Mouse (Mus musculus): ENCODE results near the gene Fgf3. TPM values are rescaled to one million over a fixed set of nuclear protein-coding genes. Genes with fewer than 3 reads are reported as not detected.

The Fgf3 gene
- polyA plus RNA-seq, 1 experiment from 2014 or later = 2.9 TPM

DNA sequence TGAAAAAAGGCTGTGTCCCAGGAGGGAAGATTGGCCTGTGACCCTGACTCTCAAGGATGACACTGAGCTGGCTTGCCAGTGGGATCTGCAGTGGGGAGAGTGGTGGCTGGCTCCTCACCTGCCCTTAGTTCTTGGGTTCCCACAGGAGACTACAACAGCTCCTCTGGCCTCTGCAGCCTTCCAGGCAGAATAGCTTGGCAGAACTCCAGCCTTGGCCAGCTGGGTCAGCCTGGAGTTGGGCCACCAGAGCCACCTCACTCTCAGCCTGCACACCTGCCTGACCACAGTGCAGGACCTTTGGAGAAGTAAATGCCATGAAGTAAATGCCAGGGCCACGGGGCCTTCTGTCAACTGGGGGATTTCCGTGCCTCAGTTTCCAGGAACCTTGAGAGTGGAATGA, 13.9 kb upstream of the Fgf3 start:
- Histone ChIP-seq H3K36me3 (no peaks in the 10 kb centered on the region), H3K27me3 (ENCODE audit: low read depth, poor library complexity, severe bottlenecking) (peaks cover 55% of the 10 kb centered on the region), H3K9me3 (replicated peaks) (0 out of 2 replicates have a peak, but pooled peaks cover 3% of the 10 kb centered on the region), H3K27ac (replicated peaks) (peak overlapping the region; percentile 63), H3K4me1 (peaks cover 35% of the 10 kb centered on the region), H3K4me3 (no peak overlapping the region)
- WGBS = 97% methylated on average over 2 of the region's 2 CpGs
- DNase-seq (ENCODE audit: low spot score) = no peak

DNA sequence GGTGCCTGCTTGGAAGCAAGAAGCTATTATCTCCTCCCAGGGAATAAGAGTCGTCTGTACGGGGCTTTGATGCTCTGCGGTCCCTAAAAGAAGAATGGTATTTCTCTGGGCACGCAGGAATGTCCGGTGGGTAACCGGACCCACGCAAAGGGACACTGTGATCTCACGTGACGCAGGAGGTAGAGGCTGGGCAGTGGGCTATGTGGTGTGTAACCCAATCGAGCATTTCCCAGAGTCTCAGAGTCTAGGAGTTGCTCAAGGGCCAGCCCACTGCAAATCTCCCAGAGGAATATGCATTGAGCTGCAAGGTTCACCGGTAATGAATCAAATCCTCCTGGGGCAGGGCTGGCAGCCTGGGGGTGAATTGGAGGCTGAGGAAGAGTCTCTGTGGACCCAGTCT, 9.5 kb upstream of the Fgf3 start:
- Histone ChIP-seq H3K9me3 (replicated peaks) (no peaks in the 10 kb centered on the region), H3K4me3 (no peak overlapping the region), H3K4me1 (peaks cover 31% of the 10 kb centered on the region), H3K27ac (replicated peaks) (no peak overlapping the region; the same call in 1 of the 2 replicates), H3K36me3 (no peaks in the 10 kb centered on the region), H3K27me3 (ENCODE audit: low read depth, poor library complexity, severe bottlenecking) (peaks cover 89% of the 10 kb centered on the region)
- 57% methylated on average over 11 of the region's 11 CpGs for WGBS
- no peak for DNase-seq (ENCODE audit: low spot score)

DNA sequence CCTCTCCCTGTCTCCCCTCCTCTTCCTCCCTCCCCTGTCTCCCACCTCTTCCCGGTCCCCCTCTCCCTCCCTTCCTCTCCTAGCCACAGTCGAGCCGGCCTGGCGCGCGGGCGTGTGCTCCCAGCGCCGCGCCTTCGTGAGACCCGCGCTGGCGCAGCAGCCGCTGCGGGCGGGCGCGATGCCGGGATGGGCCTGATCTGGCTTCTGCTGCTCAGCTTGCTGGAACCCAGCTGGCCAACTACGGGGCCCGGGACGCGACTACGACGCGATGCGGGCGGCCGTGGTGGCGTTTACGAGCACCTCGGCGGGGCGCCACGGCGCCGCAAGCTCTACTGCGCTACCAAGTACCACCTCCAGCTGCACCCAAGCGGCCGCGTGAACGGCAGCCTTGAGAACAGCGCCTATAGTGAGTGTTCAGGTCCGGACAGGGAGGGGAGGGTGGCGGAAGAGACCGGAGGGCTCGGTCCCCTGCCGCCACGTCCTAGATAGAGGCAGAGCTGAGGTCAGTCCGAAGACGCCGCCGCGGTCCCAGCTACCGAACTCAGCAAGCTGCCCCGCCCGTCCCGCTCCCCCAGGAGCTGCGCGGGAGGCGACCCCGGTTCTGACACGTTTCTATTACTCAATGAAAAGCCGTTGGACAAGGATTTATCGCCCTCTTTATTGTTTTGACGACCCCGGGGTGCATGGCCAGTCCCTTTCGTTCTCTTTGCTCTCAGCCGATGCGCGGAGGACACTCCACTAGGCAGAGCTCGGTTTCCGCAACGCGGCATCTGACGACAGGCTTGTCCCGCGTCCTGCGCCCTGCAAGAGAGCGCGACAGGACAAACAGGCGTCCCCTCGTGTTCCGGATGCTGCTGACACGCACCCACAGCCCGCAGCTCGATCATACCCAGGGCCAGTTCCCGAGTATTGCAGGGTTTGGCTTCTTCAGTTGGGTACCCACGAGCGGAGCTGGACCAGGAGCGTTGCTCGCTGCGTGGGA, 930 bp downstream of the Fgf3 start:
- peaks cover 25% of the 10 kb centered on the region for H3K4me1 ChIP-seq
- peak overlapping the region; percentile 57 for H3K4me3 ChIP-seq
- peak; percentile 63 for DNase-seq (ENCODE audit: low spot score)
- peak overlapping the region; percentile 67 for H3K27ac ChIP-seq (replicated peaks)
- H3K27me3 ChIP-seq (ENCODE audit: low read depth, poor library complexity, severe bottlenecking) = peaks cover 98% of the 10 kb centered on the region
- no peaks in the 10 kb centered on the region for H3K9me3 ChIP-seq (replicated peaks)
- WGBS = under 1% methylated on average over 94 of the region's 94 CpGs
- no peaks in the 10 kb centered on the region for H3K36me3 ChIP-seq

DNA sequence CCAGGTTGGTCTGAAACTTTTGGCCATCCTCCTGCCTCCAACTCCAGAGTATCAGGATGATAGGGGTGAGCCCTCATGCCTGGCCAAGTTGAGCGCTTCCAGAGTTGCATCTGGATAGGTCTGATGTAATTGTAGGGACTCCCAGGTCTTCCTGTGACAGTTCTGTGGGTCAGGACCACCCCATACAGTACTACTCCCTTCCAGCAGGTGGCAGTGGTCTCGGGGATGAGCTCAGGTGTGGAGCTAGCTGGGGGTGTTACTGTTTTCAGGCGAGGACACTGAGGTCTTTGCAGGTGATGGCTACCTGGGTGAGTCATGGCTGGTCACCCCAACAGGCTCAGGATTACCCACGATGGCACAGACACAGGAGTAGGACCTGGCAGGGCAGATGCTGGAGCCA, 8.3 kb downstream of the Fgf3 start:
- Histone ChIP-seq H3K27me3 (ENCODE audit: low read depth, poor library complexity, severe bottlenecking) (peaks cover 38% of the 10 kb centered on the region), H3K4me3 (no peak overlapping the region), H3K9me3 (replicated peaks) (no peaks in the 10 kb centered on the region), H3K36me3 (no peaks in the 10 kb centered on the region), H3K27ac (replicated peaks) (no peak overlapping the region), H3K4me1 (no peaks in the 10 kb centered on the region)
- 23% methylated on average over 4 of the region's 4 CpGs for WGBS
- DNase-seq (ENCODE audit: low spot score) = peak; percentile 36

DNA sequence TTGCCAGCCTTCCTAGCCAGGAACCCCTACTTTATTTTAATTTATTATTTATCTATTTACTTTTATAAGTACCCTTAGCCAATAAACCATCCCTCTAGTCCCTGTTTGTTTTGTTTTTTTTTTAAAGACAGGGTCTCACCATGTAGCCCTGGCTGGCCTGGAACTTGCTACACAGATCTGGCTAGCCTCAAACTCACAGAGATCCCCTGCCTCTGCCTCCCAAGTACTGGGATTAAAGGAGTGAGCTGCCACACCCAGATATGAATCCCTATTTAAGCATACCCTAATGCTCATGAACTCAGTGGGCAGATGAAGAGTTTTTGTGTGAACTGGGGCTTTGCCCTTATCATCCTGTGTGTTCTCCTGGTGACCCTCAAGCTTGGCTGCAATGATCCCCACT, 9.2 kb downstream of the Fgf3 start, which contains the start of gene Fgf4:
TSS of gene Fgf4 (plus strand) at position 301 of the 400 bp plus-strand sequence.
- no peak for DNase-seq (ENCODE audit: low spot score)
- H3K36me3 ChIP-seq = no peaks in the 10 kb centered on the region
- no peak within 1 kb of the TSS for H3K27ac ChIP-seq (replicated peaks)
- no peaks in the 10 kb centered on the region for H3K4me1 ChIP-seq
- H3K4me3 ChIP-seq = no peak within 1 kb of the TSS
- H3K9me3 ChIP-seq (replicated peaks) = no peaks in the 10 kb centered on the region
- peaks cover 29% of the 10 kb centered on the region for H3K27me3 ChIP-seq (ENCODE audit: low read depth, poor library complexity, severe bottlenecking)

DNA sequence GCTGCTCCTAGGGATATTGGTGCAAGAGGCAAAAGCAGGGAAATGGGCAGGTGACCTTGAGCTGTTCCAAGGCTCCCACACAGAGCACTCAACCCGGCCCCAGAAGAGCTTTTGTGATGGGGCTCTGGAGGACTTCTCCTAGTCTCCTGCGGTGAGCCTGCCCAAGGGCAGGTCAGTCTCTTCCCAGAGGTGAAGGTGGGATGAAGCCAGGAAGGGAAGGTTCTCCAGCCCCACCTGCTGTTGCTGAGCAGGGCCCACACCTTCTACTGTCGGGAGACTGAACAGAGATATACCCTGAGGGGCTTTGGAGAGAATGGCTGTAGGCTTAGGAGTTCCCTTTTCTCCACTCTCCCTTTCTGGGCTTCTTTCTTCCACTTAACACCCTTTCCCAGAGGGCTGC, 13.4 kb downstream of the Fgf3 start:
- no peak overlapping the region for H3K4me3 ChIP-seq
- H3K27me3 ChIP-seq (ENCODE audit: low read depth, poor library complexity, severe bottlenecking) = peaks cover 23% of the 10 kb centered on the region
- WGBS = 67% methylated on average over 3 of the region's 3 CpGs
- H3K36me3 ChIP-seq = no peaks in the 10 kb centered on the region
- no peak for DNase-seq (ENCODE audit: low spot score)
- no peaks in the 10 kb centered on the region for H3K4me1 ChIP-seq
- no peak overlapping the region for H3K27ac ChIP-seq (replicated peaks)
- H3K9me3 ChIP-seq (replicated peaks) = no peaks in the 10 kb centered on the region

DNA sequence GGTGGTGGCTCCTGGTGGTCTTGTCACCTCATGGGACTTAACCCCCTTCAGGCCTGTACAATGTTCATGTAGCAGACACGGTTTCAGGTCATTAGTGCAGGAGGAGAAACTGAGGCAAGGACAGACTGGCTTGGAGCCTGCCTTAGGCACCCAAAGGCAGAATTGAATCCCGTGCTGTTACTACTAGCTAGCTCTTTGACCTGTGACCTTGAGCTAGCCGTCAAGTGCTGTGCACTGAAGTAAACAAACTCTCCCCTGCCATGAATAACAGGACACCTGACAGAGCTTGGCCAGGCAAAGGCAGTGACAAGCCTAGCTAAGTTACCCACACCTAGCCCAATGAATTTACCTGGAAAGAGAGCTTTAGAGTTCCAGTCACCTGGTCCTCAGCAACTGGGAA, 17.1 kb downstream of the Fgf3 start:
- H3K27ac ChIP-seq (replicated peaks) = no peak overlapping the region
- H3K36me3 ChIP-seq = no peaks in the 10 kb centered on the region
- DNase-seq (ENCODE audit: low spot score) = no peak
- peaks cover 56% of the 10 kb centered on the region for H3K27me3 ChIP-seq (ENCODE audit: low read depth, poor library complexity, severe bottlenecking)
- no peak overlapping the region for H3K4me3 ChIP-seq
- no peaks in the 10 kb centered on the region for H3K4me1 ChIP-seq
- H3K9me3 ChIP-seq (replicated peaks) = no peaks in the 10 kb centered on the region
- 61% methylated on average over 3 of the region's 3 CpGs for WGBS

DNA sequence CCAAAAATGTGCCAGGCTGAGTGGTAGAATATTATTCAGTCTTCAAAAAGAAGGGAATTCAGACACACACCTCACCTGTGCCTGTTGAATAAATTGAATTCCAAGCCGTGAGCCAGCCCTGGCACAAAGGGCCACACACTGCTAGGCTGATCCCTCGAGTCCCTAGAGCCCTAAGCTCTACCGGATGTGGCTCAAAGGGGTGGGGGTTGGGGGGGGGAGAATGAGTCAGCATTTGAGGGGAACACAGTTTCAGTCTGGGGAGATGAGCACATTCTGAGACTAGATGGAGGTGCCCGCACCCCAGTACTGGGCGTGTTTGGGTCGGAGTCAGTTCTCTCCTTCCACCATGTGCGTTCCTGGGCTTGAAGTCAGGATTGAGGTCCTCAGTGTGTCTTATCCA, 19.3 kb downstream of the Fgf3 start:
- peaks cover 76% of the 10 kb centered on the region for H3K27me3 ChIP-seq (ENCODE audit: low read depth, poor library complexity, severe bottlenecking)
- no peaks in the 10 kb centered on the region for H3K36me3 ChIP-seq
- 81% methylated on average over 7 of the region's 7 CpGs for WGBS
- H3K9me3 ChIP-seq (replicated peaks) = no peaks in the 10 kb centered on the region
- H3K27ac ChIP-seq (replicated peaks) = no peak overlapping the region
- no peak for DNase-seq (ENCODE audit: low spot score)
- no peak overlapping the region for H3K4me3 ChIP-seq
- H3K4me1 ChIP-seq = peaks cover 14% of the 10 kb centered on the region

DNA sequence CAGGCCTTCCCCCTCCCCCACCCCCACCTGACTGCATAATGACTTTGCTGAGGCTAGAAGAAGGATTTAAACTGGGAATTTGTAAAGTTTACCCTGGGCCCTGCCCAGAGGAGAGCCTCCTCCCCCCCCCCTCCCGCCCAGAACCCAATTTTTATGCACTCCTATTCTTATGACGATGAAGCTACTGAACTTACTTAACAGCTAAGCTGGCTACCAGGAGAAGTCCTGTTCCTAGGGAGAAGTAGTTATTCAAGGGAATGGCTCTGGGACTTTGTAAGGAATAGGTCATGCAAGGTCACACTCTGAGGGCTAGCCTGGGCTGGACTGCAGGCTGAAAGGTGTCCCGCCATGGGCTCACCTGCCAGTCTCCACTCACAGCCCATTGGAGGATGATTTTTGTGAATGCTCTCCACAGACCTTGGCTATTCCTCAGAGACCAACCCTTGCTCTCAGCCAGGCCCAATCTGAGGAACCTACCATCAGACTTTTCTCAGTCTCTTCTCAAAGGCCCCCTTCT, 20.0 kb downstream of the Fgf3 start:
- Histone ChIP-seq H3K4me1 (peaks cover 21% of the 10 kb centered on the region), H3K27me3 (ENCODE audit: low read depth, poor library complexity, severe bottlenecking) (peaks cover 83% of the 10 kb centered on the region), H3K4me3 (no peak overlapping the region), H3K36me3 (no peaks in the 10 kb centered on the region), H3K9me3 (replicated peaks) (no peaks in the 10 kb centered on the region), H3K27ac (replicated peaks) (no peak overlapping the region)
- 76% methylated on average over 3 of the region's 3 CpGs for WGBS
- DNase-seq (ENCODE audit: low spot score) = no peak

DNA sequence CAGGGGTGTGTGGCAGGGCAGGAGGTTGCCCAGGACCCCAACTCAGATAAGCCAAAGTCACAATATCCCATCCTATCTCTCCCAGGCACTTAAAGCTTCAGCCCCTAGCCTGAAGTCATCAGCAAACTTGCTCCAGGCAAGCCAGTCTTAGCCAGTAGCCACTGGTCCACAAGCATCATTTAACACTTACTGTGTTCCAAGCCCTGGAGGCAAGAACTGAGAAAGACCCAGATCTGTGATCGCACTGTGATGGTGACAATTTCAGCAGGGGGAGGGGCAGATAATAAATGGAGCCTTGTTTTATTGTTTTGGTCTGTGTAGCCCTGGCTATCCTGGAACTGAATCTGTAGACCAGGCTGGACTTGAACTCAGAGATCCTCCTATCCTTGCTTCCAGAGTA, 20.8 kb downstream of the Fgf3 start:
- no peaks in the 10 kb centered on the region for H3K36me3 ChIP-seq
- H3K4me3 ChIP-seq = no peak overlapping the region
- H3K27me3 ChIP-seq (ENCODE audit: low read depth, poor library complexity, severe bottlenecking) = peaks cover 91% of the 10 kb centered on the region
- no peaks in the 10 kb centered on the region for H3K9me3 ChIP-seq (replicated peaks)
- H3K27ac ChIP-seq (replicated peaks) = no peak overlapping the region
- no peak for DNase-seq (ENCODE audit: low spot score)
- WGBS = 96% methylated on average over 1 of the region's 1 CpGs
- peaks cover 25% of the 10 kb centered on the region for H3K4me1 ChIP-seq

DNA sequence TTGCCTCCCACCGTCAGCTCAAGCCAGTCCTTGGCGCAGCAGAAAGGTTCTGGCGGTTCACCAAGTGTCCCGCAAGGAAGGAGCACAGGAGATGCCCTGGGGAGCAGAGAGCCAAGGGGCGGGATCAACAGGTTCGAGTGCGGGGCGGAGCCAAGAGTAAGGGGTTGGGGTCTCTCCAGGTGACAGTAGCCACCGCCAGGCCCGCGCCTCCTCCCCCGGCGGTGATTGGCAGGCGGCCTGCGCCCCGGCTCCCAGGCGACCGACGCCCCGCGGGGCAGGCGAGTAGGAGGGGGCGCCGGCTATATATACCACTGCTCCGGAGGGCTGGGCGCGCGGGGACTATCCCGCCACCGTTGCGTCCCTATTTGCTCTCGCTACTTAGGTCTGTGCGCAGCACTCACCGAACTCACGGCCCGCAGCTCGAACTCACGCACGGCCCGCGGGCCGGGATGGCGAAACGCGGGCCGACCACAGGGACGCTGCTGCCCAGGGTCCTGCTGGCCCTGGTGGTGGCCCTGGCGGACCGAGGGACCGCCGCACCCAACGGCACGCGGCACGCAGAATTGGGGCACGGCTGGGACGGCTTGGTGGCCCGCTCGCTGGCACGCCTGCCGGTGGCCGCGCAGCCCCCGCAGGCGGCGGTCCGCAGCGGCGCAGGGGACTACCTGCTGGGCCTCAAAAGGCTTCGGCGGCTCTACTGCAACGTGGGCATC, 23.3 kb downstream of the Fgf3 start:
- H3K36me3 ChIP-seq = no peaks in the 10 kb centered on the region
- peak; percentile 38 for DNase-seq (ENCODE audit: low spot score)
- under 1% methylated on average over 70 of the region's 72 CpGs for WGBS

DNA sequence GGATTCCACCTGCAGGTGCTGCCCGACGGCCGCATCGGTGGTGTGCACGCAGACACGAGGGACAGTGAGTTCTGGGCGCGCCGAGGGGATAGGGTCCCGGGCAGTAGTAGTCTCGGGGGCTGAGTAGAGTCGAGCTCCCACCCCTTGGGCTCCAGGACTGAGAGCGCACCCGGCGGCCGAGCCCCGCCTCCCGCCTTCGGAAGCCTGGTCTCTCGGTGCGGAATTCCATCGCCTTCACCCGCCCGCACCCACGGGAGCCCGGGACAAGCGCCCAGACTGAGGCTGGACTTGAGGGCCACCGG, 23.8 kb downstream of the Fgf3 start:
- peak; percentile 30 for DNase-seq (ENCODE audit: low spot score)
- 2% methylated on average over 28 of the region's 28 CpGs for WGBS
- H3K27me3 ChIP-seq (ENCODE audit: low read depth, poor library complexity, severe bottlenecking) = peaks cover 97% of the 10 kb centered on the region
- peak overlapping the region; percentile 42 for H3K4me3 ChIP-seq
- no peaks in the 10 kb centered on the region for H3K36me3 ChIP-seq
- H3K9me3 ChIP-seq (replicated peaks) = no peaks in the 10 kb centered on the region
- H3K27ac ChIP-seq (replicated peaks) = no peak overlapping the region; the same call in 1 of the 2 replicates
- peaks cover 25% of the 10 kb centered on the region for H3K4me1 ChIP-seq

More for the DNA sequence above, 23.3 kb downstream of the Fgf3 start:
- Histone ChIP-seq H3K9me3 (replicated peaks) (no peaks in the 10 kb centered on the region), H3K4me3 (peak overlapping the region; percentile 42), H3K27me3 (ENCODE audit: low read depth, poor library complexity, severe bottlenecking) (peaks cover 97% of the 10 kb centered on the region), H3K4me1 (peaks cover 25% of the 10 kb centered on the region), H3K27ac (replicated peaks) (no peak overlapping the region)

DNA sequence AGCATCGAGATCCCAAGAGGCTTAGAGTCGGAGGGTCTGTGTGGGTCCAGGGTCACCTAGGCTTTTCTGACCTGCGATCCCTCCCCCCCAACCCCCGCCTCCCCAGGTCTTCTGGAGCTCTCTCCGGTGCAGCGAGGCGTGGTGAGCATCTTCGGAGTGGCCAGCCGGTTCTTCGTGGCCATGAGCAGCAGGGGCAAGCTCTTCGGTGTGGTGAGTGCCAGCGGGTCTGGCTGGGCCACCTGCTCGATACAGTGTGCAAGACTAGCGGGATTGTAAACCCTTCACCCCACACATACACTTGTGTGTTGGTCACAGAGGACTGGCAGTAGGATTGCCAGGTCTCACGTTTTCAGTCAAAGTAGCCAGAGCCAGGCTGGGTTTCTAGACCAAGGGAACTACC, 24.2 kb downstream of the Fgf3 start:
- peak overlapping the region; percentile 42 for H3K4me3 ChIP-seq
- WGBS = under 1% methylated on average over 15 of the region's 15 CpGs
- peak; percentile 38 for DNase-seq (ENCODE audit: low spot score)
- no peaks in the 10 kb centered on the region for H3K36me3 ChIP-seq
- peaks cover 97% of the 10 kb centered on the region for H3K27me3 ChIP-seq (ENCODE audit: low read depth, poor library complexity, severe bottlenecking)
- H3K9me3 ChIP-seq (replicated peaks) = no peaks in the 10 kb centered on the region
- H3K27ac ChIP-seq (replicated peaks) = no peak overlapping the region; the same call in 1 of the 2 replicates
- peaks cover 25% of the 10 kb centered on the region for H3K4me1 ChIP-seq

All from midbrain, embryonic 10.5 days (tissue).